Mouse (Mus musculus) cerebellum, adult 11 months (tissue): ENCODE measurements at regions not wholly inside any gene's neighbourhood (a gene's known extent, or its start where the extent isn't known, plus 50 kb on each side); places are given as distances from the start of the nearest gene placed in this dataset.

ENCODE experiments used
- DNase-seq: peaks from one replicate; pipeline ENCODE4 v3.0.0; 2022

DNA sequence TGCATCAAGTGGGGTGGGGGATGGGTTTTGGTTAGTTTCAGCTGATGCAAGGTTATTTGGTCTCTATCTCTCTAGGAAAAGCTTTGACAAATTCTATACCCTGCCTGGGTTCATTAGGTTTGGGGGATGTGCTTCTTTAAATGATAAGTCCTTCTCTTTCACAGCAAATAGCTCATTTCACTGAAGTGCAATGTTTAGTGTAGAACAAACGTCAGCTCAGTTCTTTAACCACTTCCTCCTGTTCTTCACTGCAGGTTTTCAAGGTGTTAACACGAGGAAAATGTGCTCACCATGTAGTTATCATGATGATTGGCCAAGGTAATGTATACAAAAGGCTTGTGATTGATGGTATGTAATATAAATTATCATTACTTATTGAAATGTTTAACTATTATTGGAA lies 659.5 kb upstream of the A1bg start:
- no peak for DNase-seq

- no peak for DNase-seq
These were observed 640.5 kb upstream of the A1bg start for GRCm38 (mm10) chr15:61563347-61563746.

DNA sequence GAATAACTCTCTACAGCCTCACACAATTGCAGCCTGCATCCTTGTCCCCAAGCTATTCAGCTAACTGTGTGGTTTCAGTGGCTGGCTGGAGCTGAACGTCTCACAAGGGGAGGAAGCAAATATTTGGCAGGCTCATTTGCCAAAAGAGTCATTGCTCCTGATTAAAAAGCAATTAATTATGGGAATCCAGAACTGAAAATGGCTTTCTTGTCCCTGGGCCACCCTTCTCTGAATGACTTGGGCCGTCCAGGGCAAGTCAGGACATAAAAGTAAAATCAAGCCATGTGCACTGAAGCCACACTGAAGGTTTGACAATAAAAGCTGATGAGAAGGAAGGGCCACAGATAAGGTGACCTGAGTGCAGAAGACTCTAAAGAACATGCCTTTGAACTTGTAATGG lies 639.4 kb upstream of the A1bg start:
- no peak for DNase-seq

DNA sequence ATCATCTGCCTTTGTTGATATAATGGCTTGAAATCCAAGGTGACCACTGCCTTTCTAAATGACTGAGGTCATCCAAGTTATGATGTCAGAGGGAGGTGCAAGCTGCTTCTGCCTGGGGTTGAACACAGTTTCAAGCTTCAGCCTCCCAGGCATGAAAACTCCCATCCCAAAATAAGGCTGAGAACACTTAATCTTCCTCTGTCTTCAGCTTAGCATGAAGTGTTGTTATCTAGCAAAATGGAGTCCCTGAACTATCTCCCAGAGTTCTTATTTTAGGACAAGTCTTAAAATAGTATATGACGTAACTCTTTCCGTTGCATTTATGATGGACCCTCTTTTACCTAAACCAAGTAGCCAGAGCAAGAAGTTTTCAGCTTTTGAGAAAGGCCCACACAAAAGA lies 631.1 kb upstream of the A1bg start:
- no peak for DNase-seq

DNA sequence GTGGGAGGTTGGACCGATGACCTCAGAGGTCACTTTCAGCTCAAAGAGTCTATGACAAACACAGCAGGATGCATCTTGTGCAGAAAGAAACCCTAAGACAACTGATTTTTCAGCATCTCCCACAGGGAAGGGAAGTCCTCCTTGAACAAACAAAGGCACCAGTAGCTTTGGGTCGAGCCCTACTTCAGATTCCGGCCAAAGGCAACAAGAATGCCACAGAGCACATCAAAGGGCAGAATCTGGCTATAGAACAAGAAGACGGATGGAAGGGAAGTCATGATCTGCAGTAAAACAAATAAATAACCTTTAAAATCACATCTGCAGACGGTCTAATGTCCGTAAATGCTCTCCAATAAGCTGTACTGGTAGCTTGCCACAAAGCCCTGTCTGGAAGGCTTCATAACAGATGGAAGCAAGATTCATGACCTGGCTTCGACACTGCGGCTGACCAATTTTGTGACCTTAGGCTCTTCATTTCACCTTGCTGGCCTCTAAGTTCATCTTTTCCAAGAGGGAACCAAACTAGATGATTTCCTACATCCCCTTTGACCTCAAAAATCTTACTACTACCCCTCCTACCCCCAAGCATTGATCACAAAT lies 630.4 kb upstream of the A1bg start:
- no peak for DNase-seq

GRCm38 (mm10) chr15:61551206-61551605 lies 628.4 kb upstream of the A1bg start:
- no peak for DNase-seq

GRCm38 (mm10) chr15:61548400-61548799 lies 625.6 kb upstream of the A1bg start:
- no peak for DNase-seq

DNA sequence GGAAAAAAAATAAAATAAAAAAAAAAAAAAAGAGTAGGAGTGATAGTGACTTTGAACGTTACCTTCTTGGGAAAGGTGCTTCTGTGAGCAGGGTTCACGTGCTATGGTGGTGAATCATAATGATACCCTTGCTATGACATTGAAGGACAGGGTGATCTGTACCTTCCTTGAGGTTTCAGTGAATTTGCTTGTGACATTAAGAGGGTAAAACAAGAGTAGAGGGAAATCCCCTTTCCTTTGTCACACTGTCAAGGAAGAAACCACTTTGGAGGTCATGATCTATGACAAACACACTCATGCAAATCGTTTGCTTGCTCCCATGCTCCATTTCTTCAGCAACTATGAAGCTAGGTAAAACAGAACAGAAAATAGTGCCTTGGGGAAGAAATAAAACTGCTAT lies 623.8 kb upstream of the A1bg start:
- no peak for DNase-seq

DNA sequence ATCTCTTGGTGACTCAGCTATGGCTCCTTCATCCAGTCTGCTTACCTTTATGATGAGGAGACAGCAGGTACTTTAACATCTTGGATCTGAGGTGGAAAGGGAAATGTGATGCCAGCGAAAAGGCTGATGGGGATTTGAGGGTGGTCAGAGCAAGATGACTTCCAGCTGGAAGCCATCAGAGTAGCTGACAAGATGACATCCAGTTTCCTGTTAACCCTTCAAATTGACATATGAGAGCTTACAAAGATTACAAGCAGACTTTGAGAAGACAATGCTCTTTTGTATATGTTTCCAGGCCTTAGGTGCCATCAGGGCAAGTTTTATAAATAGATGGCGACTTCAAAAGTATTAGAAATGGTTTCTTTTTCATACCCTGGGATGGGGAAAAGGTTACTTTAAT lies 621.3 kb upstream of the A1bg start:
- DNase-seq = no peak

- DNase-seq = no peak
These were observed 618.8 kb upstream of the A1bg start for GRCm38 (mm10) chr15:61541643-61542042.

DNA sequence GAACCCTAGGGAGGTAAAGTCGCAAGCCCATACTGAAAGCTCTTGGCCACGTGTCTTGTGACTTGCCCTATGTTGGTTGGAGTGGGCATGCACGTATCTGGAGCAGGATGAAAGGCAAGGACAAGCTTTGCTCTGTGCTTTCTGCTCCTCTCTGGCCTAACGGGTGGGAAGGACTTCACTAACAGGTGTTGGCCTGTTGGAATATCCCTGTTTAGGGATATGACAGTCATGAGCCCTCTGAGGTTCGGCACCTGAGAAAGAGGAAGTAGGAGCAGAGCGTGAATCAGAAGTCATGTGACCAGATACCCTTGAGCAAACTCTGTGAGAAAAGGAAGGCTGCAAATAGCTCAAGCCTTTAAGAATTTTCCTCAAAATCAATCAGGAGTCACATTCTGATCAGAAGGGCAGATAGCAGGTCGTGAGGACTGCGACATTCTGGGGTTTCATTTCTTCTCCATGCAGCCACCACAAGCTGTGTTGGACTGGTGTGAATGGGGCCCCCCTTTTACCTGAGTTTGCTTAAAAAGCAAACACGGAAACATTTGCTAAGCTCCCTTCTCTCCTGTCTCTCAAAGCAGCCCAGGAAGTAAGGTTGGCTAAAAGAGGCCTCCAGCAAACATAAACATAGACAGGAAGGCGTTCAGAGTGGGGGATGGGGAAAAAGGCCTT lies 618.1 kb upstream of the A1bg start:
- DNase-seq = no peak

DNA sequence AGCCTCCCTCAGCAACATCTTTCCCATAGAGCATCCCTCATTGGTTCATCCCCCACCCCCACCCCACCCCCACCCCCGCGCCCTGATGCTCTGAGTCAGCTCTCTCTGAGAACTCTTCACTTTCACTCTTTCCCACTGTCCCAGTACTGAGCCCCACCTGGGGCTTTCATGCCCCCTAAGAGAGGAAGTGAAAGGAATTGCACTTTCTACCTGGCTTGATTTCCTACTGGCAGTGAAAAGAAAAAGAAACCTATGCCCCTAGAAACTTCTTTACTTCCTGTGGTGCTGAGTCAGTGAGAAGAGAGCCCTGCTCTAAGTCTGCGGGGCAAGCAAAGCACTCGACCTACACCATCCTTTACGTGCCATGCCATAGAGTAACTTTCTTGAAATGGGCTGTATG lies 616.1 kb upstream of the A1bg start:
- DNase-seq = no peak

DNA sequence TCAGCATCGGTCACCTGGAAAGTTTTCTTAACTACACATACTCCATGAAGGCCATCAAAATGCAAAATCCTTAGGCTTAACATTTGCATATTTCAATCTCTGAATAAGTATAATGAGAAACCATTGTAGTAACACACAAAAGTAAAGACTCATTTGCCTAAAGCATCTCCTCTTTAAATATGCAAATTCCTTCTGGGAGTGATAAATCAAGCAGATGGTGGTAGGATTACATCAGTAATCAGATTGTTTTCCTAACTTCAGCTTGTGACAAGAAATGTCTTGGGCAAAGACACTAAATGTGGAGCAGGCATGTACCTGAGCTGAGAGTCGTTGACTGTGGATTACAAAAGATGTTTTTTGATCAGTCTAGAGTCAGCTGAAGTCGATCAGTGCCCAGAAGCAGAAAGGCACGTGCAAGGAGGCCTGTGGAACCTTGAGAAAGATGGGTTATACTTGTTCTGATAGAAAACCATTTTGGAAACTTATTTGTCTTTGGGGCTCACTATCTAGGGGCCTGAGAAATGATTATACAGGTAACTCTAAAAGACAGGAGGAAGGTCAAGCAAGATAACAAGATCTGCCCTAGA lies 615.5 kb upstream of the A1bg start:
- no peak for DNase-seq

GRCm38 (mm10) chr15:61536332-61536716 lies 613.5 kb upstream of the A1bg start:
- DNase-seq = no peak

DNA sequence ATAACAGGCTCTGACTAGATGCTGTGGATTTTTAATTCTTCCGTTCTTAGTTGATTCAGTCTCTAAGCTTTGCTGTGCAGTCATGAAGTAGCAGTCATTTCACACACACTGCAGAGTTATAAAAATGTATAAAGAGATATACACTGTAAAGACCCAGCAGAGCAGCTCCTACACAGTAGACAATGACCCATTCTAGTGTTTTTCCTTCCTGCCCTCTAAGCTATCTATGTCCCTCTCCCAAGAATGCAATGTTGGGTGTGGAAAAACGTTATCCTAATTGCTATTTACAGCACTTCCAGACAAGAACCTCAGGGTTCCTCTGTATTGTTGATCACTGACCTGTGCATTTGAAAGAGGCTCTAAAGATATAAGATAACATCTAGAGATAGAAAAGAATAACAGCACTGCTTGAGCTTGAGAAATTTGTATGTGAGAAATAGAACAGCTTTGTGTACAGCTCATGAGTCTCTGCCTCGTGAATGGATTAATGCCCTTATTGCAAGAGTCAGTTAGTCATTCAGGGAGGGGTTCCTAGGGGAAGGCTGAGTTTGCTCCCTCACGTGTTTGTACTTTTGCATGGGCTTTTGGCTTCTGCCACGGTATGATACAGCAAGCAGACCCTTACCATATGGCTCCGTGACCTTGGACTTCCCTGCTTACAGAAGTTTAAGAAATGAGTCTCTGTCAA lies 613.0 kb upstream of the A1bg start:
- DNase-seq = no peak

DNA sequence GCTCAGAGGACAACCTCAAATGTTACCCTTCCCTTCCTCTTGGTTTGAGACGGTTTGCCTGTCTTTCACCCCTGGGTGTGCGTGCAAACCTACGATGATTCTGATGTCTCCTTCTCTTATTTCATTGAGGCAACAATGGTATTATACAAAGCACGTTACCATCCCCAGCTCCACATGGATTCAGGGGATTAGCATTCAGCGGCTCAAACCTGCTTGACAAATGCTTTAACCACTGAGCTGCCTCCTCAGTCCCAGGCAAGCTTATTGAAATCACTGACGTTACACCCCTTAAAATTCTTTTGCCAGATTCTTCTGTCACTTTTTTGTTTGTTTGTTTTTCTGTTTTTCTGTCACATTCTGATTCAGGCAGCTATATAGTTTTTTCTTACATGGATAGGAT lies 612.4 kb upstream of the A1bg start:
- DNase-seq = no peak

GRCm38 (mm10) chr15:61532808-61533207 lies 610.0 kb upstream of the A1bg start:
- no peak for DNase-seq

GRCm38 (mm10) chr15:61532040-61532439 lies 609.2 kb upstream of the A1bg start:
- no peak for DNase-seq

DNA sequence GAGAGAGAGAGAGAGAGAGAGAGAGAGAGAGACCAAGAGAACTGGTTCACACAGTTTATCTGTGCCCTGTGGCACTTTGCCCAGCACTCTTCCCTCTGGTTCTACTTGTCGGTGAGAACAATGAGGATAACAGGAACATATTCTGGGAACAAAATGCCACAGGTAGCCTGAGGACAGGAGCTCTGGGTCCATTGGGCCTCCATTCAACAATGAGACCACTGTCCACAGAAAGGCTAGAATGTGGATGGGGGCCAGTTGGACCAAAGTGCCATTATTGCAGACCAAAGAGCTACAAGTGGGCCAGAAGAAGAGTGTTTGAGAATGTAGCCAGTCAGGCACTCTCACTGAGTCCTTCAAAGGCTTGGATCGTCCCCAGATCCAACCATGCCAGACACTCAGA lies 600.2 kb upstream of the A1bg start:
- DNase-seq = no peak

DNA sequence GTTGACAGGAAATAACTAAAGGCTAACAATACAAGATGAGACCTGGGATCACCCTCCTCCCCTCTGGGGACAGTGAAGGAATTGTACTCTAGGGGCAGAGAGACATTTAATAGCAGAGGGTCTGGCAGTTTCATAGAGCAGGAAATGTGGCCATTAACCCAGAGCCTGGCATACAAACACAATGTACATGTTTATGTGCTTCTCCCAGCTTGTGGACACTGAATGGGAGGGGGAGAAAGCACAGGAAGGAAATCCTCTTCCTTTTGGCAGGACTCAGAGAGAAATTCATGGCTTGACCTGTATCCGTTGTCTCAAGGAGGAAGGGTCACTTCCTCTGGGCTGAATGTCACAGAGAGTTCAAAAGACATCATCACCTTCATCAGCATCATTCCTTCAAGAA lies 594.5 kb upstream of the A1bg start:
- no peak for DNase-seq

- DNase-seq = no peak
These were observed 591.5 kb upstream of the A1bg start for GRCm38 (mm10) chr15:61514324-61514723.

DNA sequence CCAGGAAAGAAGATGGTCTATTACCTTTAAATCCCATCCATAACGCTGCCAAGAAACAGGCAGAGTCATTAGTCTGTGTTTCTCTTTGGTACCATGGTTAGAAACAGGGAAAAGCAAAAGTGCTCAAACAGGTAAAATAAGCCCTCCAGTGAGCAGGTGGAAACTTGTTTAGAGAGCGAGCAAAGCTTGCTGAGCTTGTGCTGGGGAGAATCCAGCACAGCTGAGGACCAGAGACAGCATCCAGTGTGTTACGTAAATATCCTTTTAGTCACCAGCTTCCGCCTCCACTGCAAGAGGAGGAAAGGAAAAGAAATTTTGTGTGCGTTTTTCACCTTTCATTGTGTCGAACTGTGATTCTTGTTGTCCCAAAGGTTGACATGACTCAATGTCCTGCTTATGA lies 586.0 kb upstream of the A1bg start:
- no peak for DNase-seq

DNA sequence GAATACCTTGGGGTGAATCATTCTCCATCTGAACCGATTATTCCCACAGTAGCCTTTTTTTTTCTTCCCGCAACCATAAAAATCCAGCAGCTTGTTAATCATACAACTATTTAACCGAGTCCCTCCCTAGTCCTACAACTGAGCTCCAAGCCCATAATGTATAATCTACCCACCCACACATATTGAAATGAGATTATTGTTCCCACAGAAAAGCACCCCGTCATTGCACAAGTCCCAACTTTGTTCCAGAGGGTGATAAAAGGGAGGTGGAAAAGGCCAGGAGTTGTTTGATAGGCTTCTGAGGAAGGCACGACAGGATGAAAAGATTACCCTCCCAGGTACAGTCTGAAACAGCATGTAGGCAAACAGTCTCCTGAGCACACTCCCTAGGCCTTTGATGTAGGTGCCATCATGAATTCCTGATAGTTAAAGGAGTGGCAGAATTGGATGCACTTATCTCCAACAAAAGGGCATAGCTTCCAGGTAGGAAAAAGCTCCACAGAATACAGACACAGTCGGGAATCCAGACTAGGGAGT lies 583.6 kb upstream of the A1bg start:
- DNase-seq = no peak

- DNase-seq = no peak
These were observed 580.6 kb upstream of the A1bg start for GRCm38 (mm10) chr15:61503436-61503835.
